In genomic region chr11:114400701-114401100, GRCm38 (mm10) we compare ENCODE assay signal across 16 mouse cellular contexts.
DNase-seq lines count a peak whose midpoint lies in the region; ATAC-seq and TF ChIP-seq lines count a peak whose summit lies in the region.
"Had no signal": no experiment of that assay in that cellular context is flagged by ENCODE, and none has a peak within 500 bp of the region (broad histone marks: within the 10 kb centered on the region; RNA-seq: fewer than 3 reads in every experiment).

No protein-coding gene starts in this region.

- no peak for DNase-seq in frontal cortex, postnatal 10 days (ENCODE audit: low spot score in 2 of 2)
- no peak for DNase-seq in left cerebral cortex, adult 2 months (ENCODE audit: extremely low spot score in 1 of 2, low spot score in 2 of 2)
- no peak for DNase-seq in left cerebral cortex, postnatal 36 days (ENCODE audit: low spot score in 2 of 2)
- peak; percentile 18 for DNase-seq in thymus, postnatal 0 days (ENCODE audit: low spot score)
- DNase-seq in thymus, postnatal 10 days (ENCODE audit: low spot score in 2 of 2), result no peak
- peak; percentile 52 for DNase-seq in thymus, postnatal 4 days
- DNase-seq in cerebellum, postnatal 4 days (ENCODE audit: low spot score in 2 of 2), result no peak
- DNase-seq: adrenal gland, postnatal 36 days; cerebellum, adult 18-20 months; gastrocnemius, postnatal 10 days had no signal

- intact Hi-C loops in left cerebral cortex, adult 2 months (cut with DNase I), result no loop called here
- intact Hi-C loops in left cerebral cortex, postnatal 36 days (cut with DNase I), result no loop called here

- 0 out of 2 replicates have a peak, but pooled peaks have one; percentile 52 for ATAC-seq in frontal cortex, adult (ENCODE audit: low TSS enrichment)
- ATAC-seq: forebrain, embryonic 13.5 days; intestine, embryonic 15.5 days had no signal

- TF ChIP-seq CTCF in left cerebral cortex, adult 2 months (IDR thresholded peaks at IDR 0.05), result peak; percentile 37

- no peak overlapping the region for H3K27ac ChIP-seq in left cerebral cortex, adult 2 months
- H3K27ac ChIP-seq: embryonic facial prominence, embryonic 12.5 days; forebrain, embryonic 13.5 days; intestine, embryonic 15.5 days; liver, embryonic 15.5 days; neural tube, embryonic 15.5 days had no signal

- H3K4me3 ChIP-seq in left cerebral cortex, adult 2 months, result no peak overlapping the region
- H3K4me3 ChIP-seq: embryonic facial prominence, embryonic 12.5 days; forebrain, embryonic 13.5 days; intestine, embryonic 15.5 days; liver, embryonic 15.5 days; neural tube, embryonic 15.5 days had no signal

Comparison
In these comparisons a context has a peak if more than half of its experiments do, and no peak if none do; other contexts are left out.
1. DNase-seq: peak in thymus, postnatal 0 days (single experiment) and thymus, postnatal 4 days (single experiment); none in frontal cortex, postnatal 10 days (0 of 2), left cerebral cortex, adult 2 months (0 of 2), left cerebral cortex, postnatal 36 days (0 of 2), thymus, postnatal 10 days (0 of 2) and cerebellum, postnatal 4 days (0 of 2).